Mouse (Mus musculus) ovary, postnatal 10 days (tissue): ENCODE results near the gene Vps37c.
A peak's percentile ranks its signal among the peaks of the same experiment; 100 is the strongest.

Source experiments
- DNase-seq: peaks from one replicate; pipeline ENCODE4 v3.0.0; 2022; ENCODE audit warnings: low spot score

Vps37c gene

GRCm38 (mm10) chr19:10688537-10689352 is at the start of gene Vps37c:
TSS of gene Vps37c (plus strand) at chr19:10688735.
- DNase-seq, result peak; percentile 95

GRCm38 (mm10) chr19:10640080-10640479 is 48.5 kb upstream of the Vps37c start:
- DNase-seq, result no peak

DNA sequence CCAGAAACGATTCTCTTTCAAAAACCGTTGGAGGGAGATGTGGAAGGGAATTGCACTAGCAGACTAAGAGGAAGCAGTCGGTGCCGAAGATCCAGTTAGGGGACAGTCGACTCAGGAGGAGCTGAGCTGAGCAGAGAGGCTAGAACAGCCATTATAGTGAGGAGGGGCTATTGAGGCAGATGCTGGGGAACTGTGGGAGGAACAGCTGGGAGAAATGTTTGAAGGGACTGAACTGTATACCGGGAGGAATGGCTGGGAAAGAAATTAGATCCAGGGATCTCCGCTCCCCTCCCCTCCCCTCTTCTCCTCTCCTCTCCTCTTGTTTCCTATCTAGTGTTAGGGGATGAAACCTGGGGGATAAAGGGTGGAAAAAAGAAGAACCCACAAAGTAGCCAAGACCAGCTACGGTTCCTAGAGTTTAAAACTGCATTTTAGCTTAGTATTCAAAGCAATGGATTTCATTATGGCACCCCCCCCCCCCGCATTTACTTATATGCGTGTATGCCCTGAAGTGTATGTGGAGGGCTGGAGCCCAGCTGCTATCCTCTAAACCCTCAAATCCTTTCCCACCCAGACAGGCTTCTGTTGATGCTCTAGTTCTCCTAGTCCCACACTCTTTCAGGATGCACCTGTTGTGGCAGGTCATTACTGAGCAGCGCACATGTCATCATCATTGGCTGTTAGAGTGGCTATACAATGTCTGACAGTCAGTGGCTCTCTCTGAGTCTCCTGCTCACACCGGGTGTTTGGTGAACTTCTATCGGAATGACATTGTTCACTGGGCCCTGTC is 47.8 kb upstream of the Vps37c start:
- no peak for DNase-seq

GRCm38 (mm10) chr19:10645616-10646015 is 42.9 kb upstream of the Vps37c start:
- DNase-seq, result no peak

DNA sequence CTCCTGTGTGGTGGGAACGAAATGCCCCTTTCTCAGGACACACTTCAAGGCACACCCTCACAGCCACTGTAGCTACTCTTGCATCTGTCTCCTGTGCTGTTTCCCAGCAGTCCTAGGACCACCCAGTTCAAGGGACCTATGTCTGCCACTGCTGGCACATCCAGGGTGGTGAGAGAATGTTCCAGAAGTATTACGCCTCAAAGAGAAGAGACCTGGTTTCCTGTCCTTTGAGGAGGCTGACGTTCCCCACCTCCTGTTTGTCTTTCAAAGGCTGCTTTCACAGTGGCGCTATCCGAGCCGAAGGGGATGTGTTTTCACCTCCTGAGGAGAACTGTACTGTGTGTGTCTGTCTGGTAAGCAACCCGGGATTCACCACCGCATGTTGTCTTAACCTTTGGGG is 40.4 kb upstream of the Vps37c start:
- DNase-seq, result no peak

GRCm38 (mm10) chr19:10656058-10656457 is 32.5 kb upstream of the Vps37c start:
- DNase-seq, result no peak

DNA sequence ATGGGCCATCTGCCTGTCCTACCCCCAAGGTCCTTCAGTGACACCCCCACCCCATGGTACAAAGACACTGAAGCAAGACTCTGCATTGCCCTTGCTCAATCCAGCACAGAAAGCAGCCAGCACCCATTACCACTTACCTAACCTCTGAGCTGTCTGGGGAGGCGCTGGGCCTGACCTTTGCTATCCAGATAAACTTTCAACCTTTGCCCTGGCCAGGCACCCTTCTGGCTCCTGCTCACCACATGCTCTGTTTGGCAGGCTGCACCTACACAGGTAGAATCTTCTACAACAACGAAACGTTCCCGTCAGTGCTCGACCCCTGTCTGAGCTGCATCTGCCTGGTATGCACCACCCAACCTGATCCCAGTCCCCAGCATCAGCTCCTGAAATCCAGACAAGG is 30.8 kb upstream of the Vps37c start:
- DNase-seq, result no peak

DNA sequence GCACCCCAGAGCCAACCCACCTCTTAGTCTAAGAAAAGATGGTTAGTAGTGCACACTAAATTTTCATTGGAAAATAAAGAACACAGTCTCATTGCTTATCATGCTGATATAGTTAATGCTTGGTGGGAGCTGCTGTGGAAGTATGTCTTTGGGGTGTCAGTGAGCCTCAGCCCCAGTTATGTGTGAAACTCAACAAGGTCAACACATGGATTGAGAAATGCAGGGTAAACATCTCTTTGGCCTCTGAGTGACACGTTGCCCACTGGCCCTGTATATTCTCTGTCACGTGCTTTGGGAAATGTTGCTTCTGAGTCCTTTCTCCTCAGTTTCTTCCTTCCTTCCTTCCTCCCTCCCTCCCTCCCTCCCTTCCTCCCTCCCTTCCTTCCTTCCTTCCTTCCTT is 30.1 kb upstream of the Vps37c start:
- no peak for DNase-seq

- DNase-seq, result no peak
Observed at GRCm38 (mm10) chr19:10661373-10661772, 27.2 kb upstream of the Vps37c start.

- DNase-seq, result no peak
Observed at GRCm38 (mm10) chr19:10661919-10662318, 26.6 kb upstream of the Vps37c start.

DNA sequence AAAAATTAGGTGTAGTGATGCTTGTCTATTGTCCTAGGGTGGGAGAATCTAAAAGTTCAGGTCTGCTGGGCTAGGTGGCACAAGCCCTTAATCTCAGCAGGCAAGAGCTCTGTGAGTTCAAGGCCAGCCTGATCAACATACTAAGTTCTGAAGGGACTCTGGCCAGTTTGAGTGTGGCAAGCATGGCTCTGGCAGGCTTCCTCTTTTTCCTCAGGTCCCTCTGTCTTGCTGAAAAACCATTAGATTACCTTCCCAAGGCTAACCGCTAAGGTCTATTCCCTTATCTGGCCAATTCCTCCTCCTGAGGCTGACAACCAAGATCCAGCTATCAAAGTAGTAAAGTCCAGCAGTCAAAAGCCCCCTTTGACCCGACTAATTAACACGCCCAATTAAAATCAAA is 25.9 kb upstream of the Vps37c start:
- DNase-seq, result no peak

DNA sequence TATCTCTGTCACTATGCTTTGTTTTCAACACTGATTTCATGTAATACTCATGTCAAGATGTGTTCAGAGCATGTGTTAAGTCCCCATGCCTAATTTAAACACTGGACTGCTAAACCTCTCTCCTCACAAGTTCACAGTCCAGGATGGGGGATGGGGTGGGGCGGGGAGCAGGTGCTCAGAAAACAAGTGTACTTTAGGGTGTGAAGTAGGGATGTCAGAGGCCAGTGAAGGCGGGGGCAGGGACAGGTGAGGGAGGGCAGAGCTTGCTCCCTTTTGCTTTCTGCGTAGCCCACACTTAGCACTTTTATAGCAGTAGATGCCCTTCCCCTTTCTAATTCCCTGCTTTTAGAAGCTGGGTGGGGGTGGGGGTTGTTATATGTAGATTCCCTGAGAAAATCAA is 23.4 kb upstream of the Vps37c start:
- DNase-seq, result no peak

DNA sequence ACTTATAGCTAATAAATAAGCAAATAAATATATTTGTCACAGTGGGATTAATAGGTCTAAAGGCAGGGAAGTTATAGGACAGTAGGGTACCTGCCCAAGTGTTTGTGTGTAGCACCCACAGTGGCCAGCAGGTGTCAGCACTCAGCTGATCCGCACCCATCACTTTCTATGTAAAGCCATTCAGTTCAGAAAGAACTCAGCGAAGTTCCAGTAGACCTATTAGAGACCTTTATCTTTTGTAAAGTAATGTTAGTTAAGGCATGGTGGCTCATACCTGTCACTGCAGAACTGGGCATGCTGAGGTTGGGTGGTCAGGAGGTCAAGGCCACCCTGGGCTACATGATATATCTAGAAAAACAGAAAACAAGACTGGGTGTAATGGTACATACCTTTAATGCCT is 23.0 kb upstream of the Vps37c start:
- peak; percentile 20 for DNase-seq

DNA sequence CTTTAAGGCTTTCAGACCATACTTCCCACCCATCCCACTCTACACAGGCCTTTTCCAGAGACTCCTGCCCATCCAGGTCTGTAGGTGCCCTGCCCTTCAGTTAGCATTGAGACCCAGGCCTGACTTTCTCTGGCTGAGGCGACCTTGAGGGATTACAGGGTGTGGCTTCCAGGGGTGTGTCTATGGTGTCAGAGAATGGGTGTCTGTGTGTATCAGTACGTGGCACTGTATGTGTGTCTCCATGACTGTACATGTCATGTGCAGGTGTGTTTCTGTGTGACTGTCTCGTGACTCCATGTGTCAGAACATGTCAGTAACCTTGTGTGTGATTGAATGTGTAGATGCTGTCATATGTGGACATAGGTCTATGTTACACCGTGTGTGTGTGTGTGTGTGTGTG is 17.2 kb upstream of the Vps37c start:
- no peak for DNase-seq

DNA sequence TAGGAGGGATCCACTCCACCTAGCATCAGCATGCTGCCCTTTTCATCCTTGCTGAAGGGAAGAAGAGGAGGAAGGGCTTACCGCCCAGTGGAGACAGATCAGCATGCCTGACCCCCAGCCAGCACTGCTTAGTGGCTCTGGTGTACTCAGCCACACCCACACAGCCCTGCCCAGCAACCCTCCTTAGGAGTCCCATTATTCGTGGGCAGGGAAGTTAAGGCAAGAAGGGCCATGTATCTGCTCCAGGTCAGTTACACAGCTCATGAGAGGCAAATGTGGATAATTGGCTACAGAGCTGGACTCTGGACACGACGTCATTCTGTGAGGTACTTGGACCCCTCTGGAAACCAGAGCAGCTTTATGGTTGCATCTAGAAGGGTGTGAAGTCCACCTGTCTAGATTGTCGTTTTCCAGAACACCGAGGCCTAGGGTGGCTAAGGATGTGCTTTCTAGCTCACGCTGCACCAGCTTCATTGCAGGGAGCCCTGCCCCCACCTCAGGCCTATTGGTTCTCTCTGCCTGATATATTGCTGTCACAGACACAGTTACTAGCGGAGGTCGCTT is 16.6 kb upstream of the Vps37c start:
- no peak for DNase-seq

GRCm38 (mm10) chr19:10673275-10673674 is 15.3 kb upstream of the Vps37c start:
- no peak for DNase-seq

- no peak for DNase-seq
Observed at GRCm38 (mm10) chr19:10676656-10677055, 11.9 kb upstream of the Vps37c start.

- DNase-seq, result peak; percentile 71
Observed at GRCm38 (mm10) chr19:10677915-10678771, 10.4 kb upstream of the Vps37c start, which contains the start of gene Pga5. TSS of gene Pga5 (minus strand) at chr19:10678071.

GRCm38 (mm10) chr19:10678772-10679067 is 9.8 kb upstream of the Vps37c start:
- no peak for DNase-seq

GRCm38 (mm10) chr19:10681571-10681970 is 7.0 kb upstream of the Vps37c start:
- DNase-seq, result no peak

DNA sequence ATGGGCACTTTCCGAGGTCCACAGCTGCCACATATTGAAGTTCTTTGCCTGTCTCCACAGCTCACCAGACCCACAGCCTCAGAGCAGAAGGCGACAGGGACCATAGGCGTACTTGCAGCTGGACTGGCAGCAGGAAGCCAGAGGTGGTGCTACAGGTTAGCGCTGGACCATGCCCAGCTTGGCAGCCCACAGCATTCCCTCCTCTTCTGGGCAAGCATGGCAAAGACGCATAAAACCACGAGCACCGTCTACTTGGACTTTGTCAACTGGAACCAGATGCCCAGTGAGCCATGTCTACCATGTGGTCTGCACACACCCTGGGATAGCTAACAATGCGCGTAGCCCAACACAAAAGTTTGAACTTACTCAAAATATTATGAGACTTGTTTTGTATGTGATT is 3.5 kb upstream of the Vps37c start:
- DNase-seq, result no peak

DNA sequence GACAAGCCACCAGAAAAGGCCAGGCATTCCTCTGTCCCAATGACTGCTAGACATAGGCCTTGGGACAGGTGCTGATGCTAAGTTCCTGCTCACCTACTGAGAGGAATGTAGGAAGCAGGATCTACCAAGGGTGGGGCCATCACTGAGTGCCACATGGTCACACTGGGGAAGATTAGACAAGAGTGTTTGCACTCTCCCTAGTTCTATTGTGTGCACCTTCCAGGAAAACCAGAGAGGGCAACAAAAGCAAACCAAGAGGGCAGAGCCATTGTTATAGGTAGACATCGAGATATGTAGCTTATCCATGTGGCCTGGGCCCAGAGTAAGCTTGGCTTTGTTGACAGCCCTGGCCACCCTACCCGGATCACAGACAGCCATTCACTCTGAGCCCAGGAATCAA is 2.8 kb upstream of the Vps37c start:
- DNase-seq, result no peak
